Mouse (Mus musculus) erythroblast, embryonic 14.5 days (primary cell): ENCODE data around the gene Drg1. TPM values are rescaled to one million over a fixed set of nuclear protein-coding genes. Genes with fewer than 3 reads are reported as not detected.

Experiments used
- H3K27me3 ChIP-seq: 2 replicates; pipeline ENCODE4 v1.6.1; 2012; ENCODE audit warnings: inconsistent platforms; ENCODE audit not compliant: control insufficient read depth
- H3K36me3 ChIP-seq: 2 replicates; pipeline ENCODE4 v1.6.1; 2012; ENCODE audit warnings: mild to moderate bottlenecking, inconsistent platforms; ENCODE audit not compliant: control insufficient read depth
- H3K4me1 ChIP-seq: 2 replicates; pipeline ENCODE4 v1.6.1; 2012; ENCODE audit warnings: inconsistent platforms; ENCODE audit not compliant: control insufficient read depth
- H3K4me3 ChIP-seq: replicated peaks from 2 replicates; pipeline ENCODE3; 2012; ENCODE audit warnings: moderate library complexity, mild to moderate bottlenecking, inconsistent platforms
- H3K9me3 ChIP-seq: 2 replicates; pipeline ENCODE4 v1.6.1; 2012; ENCODE audit warnings: low read length, inconsistent platforms, mixed read lengths; ENCODE audit not compliant: control insufficient read depth
- GATA1 ChIP-seq: IDR thresholded peaks from 2 replicates; pipeline ENCODE4 v1.6.1; 2012; ENCODE audit warnings: low read length, inconsistent platforms, mixed read lengths
- TAL1 ChIP-seq: IDR thresholded peaks from 3 replicates; pipeline ENCODE4 v1.6.1; 2012; ENCODE audit warnings: low read length, inconsistent platforms, mixed read lengths
- polyA plus RNA-seq: library from polyadenylated mRNA; stranded (reverse); fragments of >175 nt; gene quantifications from 2 replicates; pipeline ENCODE4 v1.2.3, GENCODE M21; 2012

Gene Drg1
- polyA plus RNA-seq, 1 experiment = 5.6 TPM

- TF ChIP-seq TAL1 = no peak
- no peak for TF ChIP-seq GATA1
These were observed 34.9 kb upstream of the Drg1 start for GRCm38 (mm10) chr11:3301075-3301474.

GRCm38 (mm10) chr11:3298813-3299185 is 32.6 kb upstream of the Drg1 start:
- Histone ChIP-seq H3K4me3 (no peak overlapping the region), H3K4me1 (peaks cover 20% of the 10 kb centered on the region), H3K9me3 (no peaks in the 10 kb centered on the region), H3K36me3 (peaks cover 96% of the 10 kb centered on the region), H3K27me3 (no peaks in the 10 kb centered on the region)
- TF ChIP-seq TAL1 (no peak), GATA1 (no peak)

More at GRCm38 (mm10) chr11:3301075-3301474, 34.9 kb upstream of the Drg1 start:
- Histone ChIP-seq H3K27me3 (no peaks in the 10 kb centered on the region), H3K36me3 (peaks cover 95% of the 10 kb centered on the region), H3K4me1 (peaks cover 2% of the 10 kb centered on the region), H3K9me3 (no peaks in the 10 kb centered on the region), H3K4me3 (no peak overlapping the region)

- peaks cover 98% of the 10 kb centered on the region for H3K36me3 ChIP-seq
- no peaks in the 10 kb centered on the region for H3K9me3 ChIP-seq
- H3K4me3 ChIP-seq = no peak overlapping the region
- no peaks in the 10 kb centered on the region for H3K27me3 ChIP-seq
- TF ChIP-seq GATA1 (no peak), TAL1 (no peak)
- peaks cover 26% of the 10 kb centered on the region for H3K4me1 ChIP-seq
These were observed 31.9 kb upstream of the Drg1 start for GRCm38 (mm10) chr11:3297871-3298812.

- TF ChIP-seq GATA1 (no peak), TAL1 (no peak)
These were observed 29.8 kb upstream of the Drg1 start for GRCm38 (mm10) chr11:3296056-3296455.

GRCm38 (mm10) chr11:3294641-3295040 is 28.4 kb upstream of the Drg1 start:
- no peak overlapping the region for H3K4me3 ChIP-seq
- no peaks in the 10 kb centered on the region for H3K9me3 ChIP-seq
- peaks cover 59% of the 10 kb centered on the region for H3K4me1 ChIP-seq
- TF ChIP-seq TAL1 (no peak), GATA1 (no peak)
- H3K36me3 ChIP-seq = peaks cover 72% of the 10 kb centered on the region
- H3K27me3 ChIP-seq = no peaks in the 10 kb centered on the region

More at GRCm38 (mm10) chr11:3296056-3296455, 29.8 kb upstream of the Drg1 start:
- Histone ChIP-seq H3K9me3 (no peaks in the 10 kb centered on the region), H3K36me3 (peaks cover 84% of the 10 kb centered on the region), H3K4me1 (peaks cover 47% of the 10 kb centered on the region), H3K27me3 (no peaks in the 10 kb centered on the region), H3K4me3 (no peak overlapping the region)

- Histone ChIP-seq H3K4me3 (peak overlapping the region; percentile 92), H3K9me3 (no peaks in the 10 kb centered on the region), H3K27me3 (peaks cover 9% of the 10 kb centered on the region), H3K36me3 (peaks cover 59% of the 10 kb centered on the region), H3K4me1 (peaks cover 70% of the 10 kb centered on the region)
- no peak for TF ChIP-seq GATA1
- TF ChIP-seq TAL1 = no peak
These were observed 27.1 kb upstream of the Drg1 start for GRCm38 (mm10) chr11:3293361-3293760.

- Histone ChIP-seq H3K36me3 (peaks cover 53% of the 10 kb centered on the region), H3K4me1 (peaks cover 73% of the 10 kb centered on the region), H3K9me3 (no peaks in the 10 kb centered on the region), H3K4me3 (peak overlapping the region; percentile 92), H3K27me3 (peaks cover 15% of the 10 kb centered on the region)
- no peak for TF ChIP-seq TAL1
- no peak for TF ChIP-seq GATA1
These were observed 26.6 kb upstream of the Drg1 start for GRCm38 (mm10) chr11:3292711-3293249.

GRCm38 (mm10) chr11:3292062-3292421 is 25.8 kb upstream of the Drg1 start:
- Histone ChIP-seq H3K36me3 (peaks cover 46% of the 10 kb centered on the region), H3K4me3 (peak overlapping the region; percentile 92), H3K27me3 (peaks cover 19% of the 10 kb centered on the region), H3K9me3 (no peaks in the 10 kb centered on the region), H3K4me1 (peaks cover 73% of the 10 kb centered on the region)
- TF ChIP-seq TAL1 = no peak
- no peak for TF ChIP-seq GATA1

- H3K27me3 ChIP-seq = peaks cover 20% of the 10 kb centered on the region
- no peak for TF ChIP-seq TAL1
- TF ChIP-seq GATA1 = no peak
- H3K36me3 ChIP-seq = peaks cover 40% of the 10 kb centered on the region
- H3K4me1 ChIP-seq = peaks cover 73% of the 10 kb centered on the region
- no peaks in the 10 kb centered on the region for H3K9me3 ChIP-seq
- H3K4me3 ChIP-seq = peak overlapping the region; percentile 92
These were observed 25.3 kb upstream of the Drg1 start for GRCm38 (mm10) chr11:3291311-3292061.
